Mouse (Mus musculus): ENCODE measurements around the gene Zfp706.

DNA sequence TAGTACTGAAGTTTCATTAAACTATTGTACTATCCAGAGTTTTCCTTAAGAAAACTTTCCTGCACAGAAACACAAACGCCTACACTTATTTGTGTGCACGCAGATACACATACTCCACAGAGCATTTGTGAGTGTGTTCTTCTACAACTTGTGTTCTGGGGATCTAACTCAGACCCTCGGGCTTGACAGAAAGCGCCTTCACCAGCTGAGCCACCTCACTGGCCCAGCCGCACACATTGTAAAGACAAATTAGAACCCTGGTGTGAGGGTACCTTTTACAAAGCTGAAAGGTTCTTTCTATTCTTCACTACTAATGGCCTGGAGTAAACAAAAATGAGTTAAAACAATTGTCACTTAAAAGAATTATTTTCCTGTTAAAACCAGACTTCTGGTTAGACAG lies 2.7 kb downstream of the Zfp706 start:
- TF ChIP-seq POLR2A (IDR thresholded peaks at IDR 0.05; ENCODE audit: extremely low read depth, insufficient read depth, low read length) (no peak), CTCF (IDR thresholded peaks at IDR 0.05; ENCODE audit: low read depth, low read length) (no peak)
